Mouse (Mus musculus): ENCODE data around the gene Bhlhe40. TPM values are rescaled to one million over a fixed set of nuclear protein-coding genes. Genes with fewer than 3 reads are reported as not detected.

The Bhlhe40 gene
- 7.4 and 7.8 TPM in 2 replicates for polyA plus RNA-seq (2012; rRNA removed)

DNA sequence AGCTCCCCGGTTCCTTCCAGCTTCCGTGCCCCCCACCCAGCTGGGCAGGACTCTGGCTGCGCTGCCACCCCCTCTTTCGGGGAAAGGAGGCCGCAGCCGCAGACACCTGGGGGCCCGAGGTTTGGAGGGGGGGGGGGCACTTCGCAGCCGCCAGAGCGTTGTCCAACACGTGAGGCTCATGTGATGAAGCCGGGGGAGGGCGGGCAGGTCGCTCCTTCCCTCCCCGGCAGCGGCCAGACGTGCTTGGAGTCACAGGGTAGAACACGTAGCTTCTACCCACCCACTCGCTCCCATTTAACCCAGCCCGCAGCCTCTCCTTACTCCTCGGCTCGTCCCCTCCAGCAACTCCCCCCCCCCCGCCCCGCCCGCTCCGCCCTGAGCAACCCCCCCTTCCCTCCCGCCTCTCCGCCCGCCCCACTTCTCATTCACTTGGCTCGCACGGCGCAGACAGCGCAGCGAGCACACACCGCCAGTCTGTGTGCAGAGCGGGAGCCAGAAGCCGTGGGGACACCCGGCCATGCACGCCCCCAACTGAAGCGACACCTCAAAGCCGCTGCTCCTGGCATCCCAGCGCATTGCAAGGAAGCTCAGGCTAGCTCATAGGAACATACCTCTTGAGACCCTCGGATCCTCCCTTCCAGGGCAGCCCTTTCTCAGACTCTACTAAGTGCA lies at the start of gene Bhlhe40:
TSS of gene Bhlhe40 (plus strand) at position 424 of the 672 bp plus-strand sequence.

Other genes with a start within 250 kb of the Bhlhe40 start
- gene Arl8b, start 122.5 kb downstream of the Bhlhe40 start, polyA plus RNA-seq (2012; rRNA removed) = 41.4 and 41.7 TPM in 2 replicates
- 13.5 and 13.9 TPM in 2 replicates for gene Edem1, start 168.0 kb downstream of the Bhlhe40 start, polyA plus RNA-seq (2012; rRNA removed)

Data from central nervous system, embryonic 18 days (tissue).